Mouse (Mus musculus) ES-E14 (cell line): Measurements from ENCODE around the gene Cnpy3.

Source experiments
- CHD2 ChIP-seq: IDR thresholded peaks from 2 replicates; pipeline ENCODE4 v1.6.1; 2014; ENCODE audit warnings: mild to moderate bottlenecking, low read depth, low read length, inconsistent platforms
- HCFC1 ChIP-seq: IDR thresholded peaks from 2 replicates; pipeline ENCODE4 v1.6.1; 2012; ENCODE audit warnings: low read length, inconsistent platforms, borderline replicate concordance; ENCODE audit not compliant: insufficient read depth
- MAFK ChIP-seq: IDR thresholded peaks from 2 replicates; pipeline ENCODE4 v1.6.1; 2014; ENCODE audit warnings: mild to moderate bottlenecking, low read depth, low read length, inconsistent platforms; ENCODE audit not compliant: insufficient read depth
- ZC3H11A ChIP-seq: IDR thresholded peaks from 2 replicates; pipeline ENCODE4 v1.6.1; 2012; ENCODE audit warnings: low read depth, mild to moderate bottlenecking, inconsistent platforms, low read length, borderline replicate concordance

- no peak for TF ChIP-seq CHD2
- no peak for TF ChIP-seq ZC3H11A
- no peak for TF ChIP-seq HCFC1
- no peak for TF ChIP-seq MAFK
These were observed 38.2 kb downstream of the Cnpy3 start for GRCm38 (mm10) chr17:46713849-46714248.
